8 mouse cellular contexts compared by ENCODE assay signal in the genomic region with DNA sequence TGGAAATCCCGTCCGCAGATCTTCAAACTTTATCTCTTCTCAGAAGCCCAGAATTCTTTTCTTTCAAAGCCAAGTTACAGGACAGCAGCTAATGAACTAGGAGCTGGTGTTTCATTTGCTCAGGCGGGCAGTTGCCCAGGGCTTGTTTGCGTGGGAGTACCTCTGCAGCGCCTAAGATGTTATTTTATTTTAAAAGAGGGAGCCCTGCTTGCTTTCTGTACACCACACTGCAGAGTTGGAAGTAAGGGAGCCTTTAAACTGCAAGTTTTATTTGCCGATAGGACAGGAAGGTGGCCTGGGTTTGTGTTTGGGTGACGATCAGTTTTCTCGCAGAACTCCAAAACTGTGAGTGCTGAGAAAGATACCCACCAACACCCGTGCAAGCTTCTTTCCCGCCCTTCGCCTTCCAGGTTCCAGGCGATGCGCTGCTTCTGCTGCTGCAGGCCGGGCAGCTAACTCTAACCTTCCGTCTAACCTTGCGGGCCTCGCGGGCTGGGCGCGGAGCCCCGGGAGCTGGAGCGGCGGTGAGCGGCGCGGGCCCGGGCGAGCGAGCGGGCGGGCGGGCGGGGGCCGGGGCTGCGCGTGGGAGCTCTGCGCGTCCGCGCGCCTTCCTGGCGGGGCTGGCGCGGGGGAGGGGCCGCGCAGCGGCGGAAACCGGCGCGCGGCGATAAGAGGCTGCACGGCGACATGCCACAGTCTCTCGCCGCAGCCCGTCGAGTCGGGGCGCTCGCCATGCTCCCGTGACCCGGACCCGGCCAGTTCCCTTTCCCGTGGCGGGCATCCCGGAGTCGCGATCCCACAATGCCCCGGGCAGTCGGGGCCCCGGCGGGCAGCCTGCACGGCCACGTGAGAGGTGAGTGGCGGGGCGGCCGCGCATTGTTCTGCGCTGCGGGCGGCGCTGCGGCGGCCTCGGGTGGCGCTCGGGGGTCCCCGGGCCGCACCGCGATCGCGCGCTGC. TPM values are rescaled to one million over a fixed set of nuclear protein-coding genes. Genes with fewer than 3 reads are reported as not detected.
DNase-seq lines count a peak whose midpoint lies in the region; ATAC-seq lines count a peak whose summit lies in the region.

No protein-coding gene starts in this region.

- peak overlapping the region; percentile 96 for H3K9ac ChIP-seq in hindbrain, embryonic 14.5 days

- no peaks in the 10 kb centered on the region for H3K36me3 ChIP-seq in hindbrain, embryonic 14.5 days (replicated peaks; ENCODE audit: control insufficient read depth, insufficient read depth)

- DNase-seq in T-cell, adult 2 months (ENCODE audit: low spot score): peak; percentile 85
- DNase-seq in cerebellum, postnatal 36 days: peak; percentile 83 to 86
- DNase-seq in frontal cortex, postnatal 36 days (ENCODE audit: low spot score in 2 of 2): peak; percentile 77 to 79
- DNase-seq in hindbrain, embryonic 14.5 days (ENCODE audit: low spot score): peak; percentile 73
- peak; percentile 68 to 81 for DNase-seq in left cerebral cortex, adult 18-20 months (ENCODE audit: low spot score in 2 of 2)
- DNase-seq in lung, postnatal 4 days: peak; percentile 88 to 92
- peak; percentile 83 for DNase-seq in retina, postnatal 1 day
- DNase-seq in thymus, postnatal 4 days: peak; percentile 90

- H3K9me3 ChIP-seq in hindbrain, embryonic 14.5 days (ENCODE audit: control insufficient read depth, low read length): no peaks in the 10 kb centered on the region

- H3K4me3 ChIP-seq in hindbrain, embryonic 14.5 days (replicated peaks; ENCODE audit: low read length): peak overlapping the region; percentile 97

- 1% methylated on average over 81 of the region's 96 CpGs for WGBS in hindbrain, embryonic 14.5 days

- H3K4me1 ChIP-seq in hindbrain, embryonic 14.5 days (replicated peaks; ENCODE audit: control insufficient read depth, insufficient read depth, low read length): peaks cover 33% of the 10 kb centered on the region

- peak; percentile 93 for ATAC-seq in hindbrain, embryonic 14.5 days (ENCODE audit: low FRiP score)

- no peaks in the 10 kb centered on the region for H3K27me3 ChIP-seq in hindbrain, embryonic 14.5 days (ENCODE audit: control insufficient read depth, insufficient read depth, low read length)

- H3K27ac ChIP-seq in hindbrain, embryonic 14.5 days: peak overlapping the region; percentile 90

- H3K4me2 ChIP-seq in hindbrain, embryonic 14.5 days (replicated peaks): peak overlapping the region; percentile 61

RNA-seq across cellular contexts. Expression of a gene that starts 28.2 kb away (rescaled TPM):
- 63.2 TPM in 2 replicates for polyA plus RNA-seq in hindbrain, embryonic 14.5 days (2014; fragmentation: Nextera tagmentation; extraction: Ambion mirVana)
- 100 to 1,000 TPM; 141 to 157 TPM for total RNA-seq in left cerebral cortex, adult 18-20 months (2021)

Comparison
In these comparisons a context has a peak if more than half of its experiments do, and no peak if none do; other contexts are left out.
1. Peak in every context shown above with its lines: DNase-seq, ATAC-seq, H3K4me3 ChIP-seq and H3K27ac ChIP-seq.